Mouse (Mus musculus): ENCODE measurements around the gene Apol7a. TPM values are rescaled to one million over a fixed set of nuclear protein-coding genes. Genes with fewer than 3 reads are reported as not detected.

Apol7a gene
- total RNA-seq, 2 experiments from 2014 or later: not detected

DNA sequence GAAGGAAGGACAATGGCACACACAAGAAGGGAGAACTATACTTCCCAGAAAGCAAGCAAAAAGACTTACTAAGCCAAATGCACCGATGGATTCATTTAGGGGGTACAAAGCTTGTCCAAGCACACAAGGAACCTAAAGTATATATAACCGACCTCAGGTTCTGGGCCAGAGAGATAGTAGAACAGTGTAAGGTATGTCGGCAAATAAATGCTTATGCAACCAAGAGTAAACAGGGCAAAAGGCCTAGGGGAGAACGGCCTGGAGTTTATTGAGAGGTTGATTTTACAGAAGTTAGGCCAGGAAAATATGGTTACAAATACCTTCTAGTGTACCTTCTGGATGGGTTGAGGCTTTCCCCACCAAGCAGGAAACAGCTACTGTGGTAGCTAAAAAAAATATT, 21.5 kb downstream of the Apol7a start:
- DNase-seq: no peak
- intact Hi-C loops (cut with DNase I): no loop called here

DNA sequence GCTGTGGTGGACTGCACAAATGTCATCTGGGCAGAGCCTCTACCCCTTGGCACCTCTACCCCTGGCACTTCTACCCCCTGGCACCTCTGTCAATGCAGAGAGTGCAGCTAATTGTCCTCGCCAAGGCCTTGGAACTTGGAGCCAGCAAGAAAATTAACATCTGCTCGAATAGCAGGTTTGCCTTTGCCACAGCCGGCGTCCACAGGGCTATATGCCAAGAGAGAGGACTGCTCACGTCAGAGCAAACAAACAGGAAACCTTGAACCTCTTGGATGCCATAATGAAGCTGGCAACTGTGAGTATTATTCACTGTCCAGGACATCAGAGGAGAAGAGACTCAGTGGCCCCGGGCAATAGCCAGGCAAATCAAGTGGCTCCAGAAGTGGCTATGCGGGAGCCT, 22.0 kb downstream of the Apol7a start:
- intact Hi-C loops (cut with DNase I): no loop called here
- DNase-seq: peak; percentile 81

DNA sequence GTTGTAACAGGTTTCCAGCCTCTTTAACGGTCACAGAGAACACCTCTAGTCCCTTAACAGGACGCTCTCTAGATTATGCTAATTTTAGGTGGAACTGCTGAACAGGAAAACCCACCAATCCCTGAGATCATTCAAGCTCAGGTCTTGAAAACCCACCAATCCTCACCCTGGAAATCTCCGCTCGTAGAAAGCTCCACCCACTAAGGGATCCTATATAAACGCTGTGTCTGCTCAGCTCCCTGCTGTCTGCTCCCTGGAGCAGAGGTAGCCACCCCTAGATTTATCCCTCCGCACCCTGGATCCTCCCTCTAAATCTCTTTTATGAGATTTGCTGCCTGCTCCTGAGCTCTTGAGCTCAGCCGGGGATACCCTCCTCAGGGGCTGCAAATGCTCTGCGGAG, 28.3 kb downstream of the Apol7a start:
- intact Hi-C loops (cut with DNase I): no loop called here
- DNase-seq: no peak

GRCm38 (mm10) chr15:77369981-77370380, 28.9 kb downstream of the Apol7a start:
- DNase-seq: no peak
- intact Hi-C loops (cut with DNase I): loop anchor here (10.0 kb wide), 1 partner anchor 295 kb away; no protein-coding TSS in a partner anchor

GRCm38 (mm10) chr15:77368818-77369320, 30.0 kb downstream of the Apol7a start:
- DNase-seq: no peak
- intact Hi-C loops (cut with DNase I): loop anchor here (10.0 kb wide), 1 partner anchor 294 kb away; no protein-coding TSS in a partner anchor

DNA sequence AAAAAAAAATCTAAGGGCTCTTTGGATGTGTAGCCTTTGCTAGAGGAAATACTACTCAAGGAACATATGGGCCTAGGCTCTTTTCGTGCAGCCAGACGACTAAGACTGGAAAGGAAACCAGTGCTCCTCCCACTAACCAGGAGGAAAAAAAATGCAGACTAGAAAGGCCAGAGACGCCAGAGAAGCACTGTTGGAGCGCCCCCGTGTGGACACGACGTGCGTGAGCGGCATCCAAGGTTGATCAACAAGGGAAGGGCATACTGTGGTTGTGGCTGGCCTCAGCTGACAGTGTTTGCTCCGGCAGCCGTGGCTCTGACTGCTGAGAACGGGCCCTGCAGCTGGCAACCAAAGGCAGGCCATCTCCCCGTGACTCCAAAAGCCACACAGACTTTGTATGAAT, 30.8 kb downstream of the Apol7a start:
- DNase-seq: peak; percentile 96
- intact Hi-C loops (cut with DNase I): loop anchor here (10.0 kb wide), 1 partner anchor 293 kb away; no protein-coding TSS in a partner anchor

DNA sequence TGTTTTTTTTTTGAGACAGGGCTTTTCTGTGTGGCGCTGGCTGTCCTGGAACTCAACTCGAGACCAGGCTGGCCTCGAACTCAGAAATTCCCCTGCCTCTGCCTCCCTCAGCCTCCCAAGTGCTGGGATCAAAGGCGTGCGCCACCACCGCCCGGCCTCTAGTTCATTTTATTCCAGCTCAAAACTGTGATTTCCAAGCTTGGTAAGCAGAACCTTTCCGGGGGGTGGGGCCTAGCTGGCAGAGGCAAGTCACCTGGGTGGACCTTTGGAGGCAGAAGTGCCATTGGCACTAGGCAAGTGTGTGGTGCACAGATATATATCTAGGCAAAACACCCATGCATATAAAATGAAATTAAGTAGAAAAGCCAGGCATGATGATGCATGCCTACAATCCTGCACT, 31.4 kb downstream of the Apol7a start:
- DNase-seq: no peak
- intact Hi-C loops (cut with DNase I): loop anchor here (10.0 kb wide), 1 partner anchor 293 kb away; no protein-coding TSS in a partner anchor

DNA sequence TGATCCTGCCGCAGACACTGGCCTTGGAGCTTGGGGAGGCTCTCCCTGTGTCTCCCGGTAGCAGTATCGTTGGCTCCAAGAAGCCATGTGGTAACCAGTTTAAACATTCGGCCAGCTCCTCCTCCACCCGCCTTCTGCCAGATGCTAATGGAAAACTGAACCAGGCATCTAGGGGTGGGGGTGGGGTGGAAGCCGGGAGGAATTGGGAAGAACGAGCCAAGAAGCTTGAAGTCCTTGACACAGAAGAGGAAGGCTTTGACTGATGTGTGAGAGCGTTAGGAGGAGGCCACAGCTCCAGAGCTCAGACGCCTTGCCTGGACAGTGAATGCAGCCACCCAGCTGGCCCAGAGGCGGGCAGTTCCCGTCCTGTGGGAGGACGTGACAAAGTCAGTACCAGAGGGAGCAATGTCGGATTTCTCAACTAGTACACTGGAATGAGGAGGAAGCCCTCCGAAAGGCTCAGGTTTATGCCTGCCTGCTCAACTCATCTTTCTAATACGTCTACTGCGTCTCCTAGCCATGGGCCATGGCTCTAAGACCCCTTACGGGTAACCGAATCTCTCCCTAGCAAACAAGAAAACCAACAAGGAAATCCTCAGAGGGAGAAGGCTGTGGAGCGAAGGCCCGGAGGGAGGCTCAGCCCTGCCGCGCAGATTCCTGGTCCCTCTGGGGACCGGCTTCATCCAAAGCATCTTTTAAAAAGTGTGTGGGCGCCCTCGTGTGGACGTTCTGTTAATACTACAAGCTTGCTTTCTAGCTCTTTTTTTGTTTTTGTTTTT, 32.0 kb downstream of the Apol7a start:
- DNase-seq: peak; percentile 92
- intact Hi-C loops (cut with DNase I): loop anchor here (10.0 kb wide), 1 partner anchor 292 kb away; no protein-coding TSS in a partner anchor

DNA sequence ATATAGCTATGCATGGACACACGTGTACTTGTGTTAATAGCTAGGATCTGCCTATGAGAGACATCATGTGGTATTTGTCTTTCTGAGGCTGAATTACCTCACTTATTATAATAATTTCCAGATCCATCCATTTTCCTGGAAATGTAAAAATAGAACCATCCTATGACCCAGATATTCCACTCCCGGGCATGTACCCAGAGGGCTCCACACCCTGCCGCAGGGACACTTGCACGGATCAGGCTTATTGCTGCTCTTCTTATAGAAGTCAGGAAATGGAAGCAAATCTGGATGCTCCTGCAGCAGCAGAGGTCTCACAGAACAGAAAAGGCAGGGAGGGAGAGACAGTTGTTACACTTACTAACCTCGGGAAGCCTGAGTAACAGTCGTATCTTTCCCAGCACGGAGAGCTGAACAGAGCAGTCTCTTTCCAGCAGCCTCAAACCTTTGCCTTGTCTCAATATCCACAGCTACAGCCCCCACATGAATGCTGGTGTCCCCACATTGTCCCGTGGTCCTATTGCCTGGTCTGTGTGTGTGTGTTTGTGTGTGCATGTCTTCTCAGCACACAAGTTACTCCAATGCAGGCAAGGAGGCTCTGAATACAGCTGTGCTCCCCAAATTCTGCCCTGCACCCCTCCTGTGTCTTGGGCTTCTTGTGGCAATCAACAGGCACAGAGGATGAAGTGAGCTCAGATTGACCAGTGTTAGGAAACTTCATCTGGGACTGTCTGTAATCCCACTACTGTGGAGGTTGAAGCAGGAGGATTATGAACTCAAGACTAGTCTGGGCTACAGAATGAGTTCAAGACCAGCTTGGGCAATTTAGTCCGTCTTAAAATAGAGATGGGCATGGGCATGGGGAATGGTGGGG, 33.0 kb downstream of the Apol7a start:
- no peak for DNase-seq
- intact Hi-C loops (cut with DNase I): loop anchor here (10.0 kb wide), 1 partner anchor 291 kb away; no protein-coding TSS in a partner anchor

- intact Hi-C loops (cut with DNase I): loop anchor here (10.0 kb wide), 1 partner anchor 289 kb away; no protein-coding TSS in a partner anchor
- DNase-seq: no peak
Measured at GRCm38 (mm10) chr15:77364026-77364425, 34.9 kb downstream of the Apol7a start.

- intact Hi-C loops (cut with DNase I): loop anchor here (10.0 kb wide), 1 partner anchor 289 kb away; no protein-coding TSS in a partner anchor
- DNase-seq: no peak
Measured at GRCm38 (mm10) chr15:77363578-77363977, 35.3 kb downstream of the Apol7a start.

DNA sequence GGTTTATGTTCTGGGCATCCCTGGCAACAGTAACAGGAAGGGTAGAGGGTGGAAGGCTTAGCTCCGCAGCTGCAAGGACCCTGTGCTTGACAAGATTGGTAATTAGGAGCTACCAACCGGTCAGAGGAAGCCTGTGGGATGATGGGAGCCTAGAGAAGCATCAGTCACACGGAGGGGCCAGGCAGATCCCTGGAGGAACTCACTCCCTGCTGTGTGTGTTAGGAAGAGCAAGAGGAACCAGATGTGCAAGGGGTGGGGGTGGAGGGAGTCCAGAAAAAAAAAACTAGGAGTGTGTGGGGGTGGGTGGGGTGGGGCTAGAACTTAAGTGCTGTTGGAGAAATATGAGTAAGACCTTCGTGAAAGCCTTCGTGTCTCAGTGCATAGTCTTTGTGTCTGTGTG, 36.0 kb downstream of the Apol7a start:
- DNase-seq: no peak
- intact Hi-C loops (cut with DNase I): loop anchor here (10.0 kb wide), 1 partner anchor 288 kb away; no protein-coding TSS in a partner anchor

DNA sequence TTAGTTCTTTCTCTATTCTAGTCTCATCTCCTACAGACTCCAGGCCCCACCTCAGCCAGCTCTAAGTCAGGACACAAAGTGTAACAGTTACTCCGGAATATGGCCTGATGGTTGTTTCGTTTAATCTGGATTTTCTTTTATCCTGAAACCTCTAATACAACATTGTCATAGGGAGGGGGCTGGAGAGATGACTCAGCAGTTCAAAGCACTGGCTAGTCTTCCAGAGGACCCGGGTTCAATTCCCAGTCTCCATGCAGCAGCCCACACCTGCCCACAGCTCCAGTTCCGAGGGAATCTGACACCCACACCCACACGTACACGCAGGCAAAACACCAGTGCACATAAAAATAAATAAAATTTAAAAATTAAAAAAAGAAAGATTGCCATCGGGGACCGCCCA, 39.0 kb downstream of the Apol7a start:
- intact Hi-C loops (cut with DNase I): loop anchor here (10.0 kb wide), 1 partner anchor 285 kb away; no protein-coding TSS in a partner anchor
- DNase-seq: no peak

- intact Hi-C loops (cut with DNase I): no loop called here
- no peak for DNase-seq
Measured at GRCm38 (mm10) chr15:77359486-77359885, 39.4 kb downstream of the Apol7a start.

GRCm38 (mm10) chr15:77359084-77359483, 39.8 kb downstream of the Apol7a start:
- intact Hi-C loops (cut with DNase I): no loop called here
- DNase-seq: no peak

GRCm38 (mm10) chr15:77358320-77359040, 40.4 kb downstream of the Apol7a start:
- DNase-seq: peak; percentile 93
- intact Hi-C loops (cut with DNase I): no loop called here

GRCm38 (mm10) chr15:77356248-77356810, 42.6 kb downstream of the Apol7a start:
- no peak for DNase-seq
- intact Hi-C loops (cut with DNase I): no loop called here

- DNase-seq: peak; percentile 74
- intact Hi-C loops (cut with DNase I): no loop called here
Measured at GRCm38 (mm10) chr15:77354848-77355551, 43.9 kb downstream of the Apol7a start.

- no peak for DNase-seq
- intact Hi-C loops (cut with DNase I): no loop called here
Measured at GRCm38 (mm10) chr15:77354496-77354847, 44.4 kb downstream of the Apol7a start.
